Comparison of ENCODE assay signal across 10 mouse cellular contexts in genomic region chr17:12300127-12300675, GRCm38 (mm10). TPM values are rescaled to one million over a fixed set of nuclear protein-coding genes. Genes with fewer than 3 reads are reported as not detected.
DNase-seq lines count a peak whose midpoint lies in the region; ATAC-seq and TF ChIP-seq lines count a peak whose summit lies in the region.
"Had no signal": no experiment of that assay in that cellular context is flagged by ENCODE, and none has a peak within 500 bp of the region (broad histone marks: within the 10 kb centered on the region; RNA-seq: fewer than 3 reads in every experiment).

No protein-coding gene starts in this region.

- H3K27me3 ChIP-seq in hindbrain, embryonic 16.5 days (replicated peaks; ENCODE audit: control insufficient read depth, insufficient read depth, low read length) = no peaks in the 10 kb centered on the region
- no peaks in the 10 kb centered on the region for H3K27me3 ChIP-seq in hindbrain, embryonic 10.5 days (ENCODE audit: insufficient read depth, poor library complexity, severe bottlenecking)
- no peaks in the 10 kb centered on the region for H3K27me3 ChIP-seq in midbrain, embryonic 14.5 days (ENCODE audit: control insufficient read depth, insufficient read depth, low read length)
- no peaks in the 10 kb centered on the region for H3K27me3 ChIP-seq in midbrain, embryonic 13.5 days
- H3K27me3 ChIP-seq in lung, embryonic 15.5 days = no peaks in the 10 kb centered on the region
- no peaks in the 10 kb centered on the region for H3K27me3 ChIP-seq in small intestine, adult 2 months (ENCODE audit: control insufficient read depth, insufficient read depth, low read length)
- H3K27me3 ChIP-seq in embryonic facial prominence, embryonic 10.5 days (replicated peaks; ENCODE audit: low read depth, poor library complexity, severe bottlenecking) = no peaks in the 10 kb centered on the region
- H3K27me3 ChIP-seq: embryonic facial prominence, embryonic 15.5 days had no signal

- TF ChIP-seq CTCF in small intestine, adult 2 months (IDR thresholded peaks at IDR 0.05; ENCODE audit: extremely low read depth, insufficient read length, insufficient replicate concordance, low read depth, low read length) = no peak

- H3K4me3 ChIP-seq in hindbrain, embryonic 16.5 days (ENCODE audit: low read length) = no peak overlapping the region
- H3K4me3 ChIP-seq in hindbrain, embryonic 10.5 days = no peak overlapping the region
- H3K4me3 ChIP-seq in midbrain, embryonic 14.5 days (replicated peaks; ENCODE audit: low read depth, low read length) = no peak overlapping the region
- no peak overlapping the region for H3K4me3 ChIP-seq in midbrain, embryonic 13.5 days (replicated peaks)
- no peak overlapping the region for H3K4me3 ChIP-seq in lung, embryonic 15.5 days
- no peak overlapping the region for H3K4me3 ChIP-seq in small intestine, adult 2 months (ENCODE audit: low read depth, low read length)
- no peak overlapping the region for H3K4me3 ChIP-seq in embryonic facial prominence, embryonic 10.5 days
- H3K4me3 ChIP-seq: embryonic facial prominence, embryonic 15.5 days had no signal

- no peaks in the 10 kb centered on the region for H3K36me3 ChIP-seq in hindbrain, embryonic 16.5 days (ENCODE audit: control insufficient read depth, insufficient read depth, low read length)
- no peaks in the 10 kb centered on the region for H3K36me3 ChIP-seq in hindbrain, embryonic 10.5 days
- no peaks in the 10 kb centered on the region for H3K36me3 ChIP-seq in midbrain, embryonic 14.5 days (ENCODE audit: control insufficient read depth, insufficient read depth, low read length)
- H3K36me3 ChIP-seq in midbrain, embryonic 13.5 days = no peaks in the 10 kb centered on the region
- no peaks in the 10 kb centered on the region for H3K36me3 ChIP-seq in lung, embryonic 15.5 days
- H3K36me3 ChIP-seq in small intestine, adult 2 months (ENCODE audit: control insufficient read depth, insufficient read depth, low read length) = no peaks in the 10 kb centered on the region
- no peaks in the 10 kb centered on the region for H3K36me3 ChIP-seq in embryonic facial prominence, embryonic 10.5 days (replicated peaks)
- H3K36me3 ChIP-seq: embryonic facial prominence, embryonic 15.5 days had no signal

- TF ChIP-seq POLR2A in small intestine, adult 2 months (IDR thresholded peaks at IDR 0.05; ENCODE audit: low read depth, low read length) = no peak

- H3K9ac ChIP-seq in hindbrain, embryonic 16.5 days (ENCODE audit: low read depth, low read length) = no peak overlapping the region
- H3K9ac ChIP-seq in midbrain, embryonic 14.5 days (replicated peaks; ENCODE audit: low read length) = no peak overlapping the region; the same call in 1 of the 2 replicates
- H3K9ac ChIP-seq in midbrain, embryonic 13.5 days (replicated peaks) = no peak overlapping the region
- no peak overlapping the region for H3K9ac ChIP-seq in lung, embryonic 15.5 days
- H3K9ac ChIP-seq: embryonic facial prominence, embryonic 15.5 days; liver, embryonic 14.5 days had no signal

- 0 out of 2 replicates have a peak overlapping the region, but pooled peaks have one; percentile 34 for H3K27ac ChIP-seq in hindbrain, embryonic 16.5 days (ENCODE audit: low read depth, low read length)
- H3K27ac ChIP-seq in hindbrain, embryonic 10.5 days = no peak overlapping the region
- peak overlapping the region; percentile 20; the same call in 1 of the 2 replicates for H3K27ac ChIP-seq in midbrain, embryonic 14.5 days (replicated peaks; ENCODE audit: low read depth, low read length)
- no peak overlapping the region for H3K27ac ChIP-seq in midbrain, embryonic 13.5 days
- peak overlapping the region; percentile 44; the same call in 1 of the 2 replicates for H3K27ac ChIP-seq in lung, embryonic 15.5 days
- H3K27ac ChIP-seq in small intestine, adult 2 months (ENCODE audit: insufficient read depth, low read depth, low read length) = peak overlapping the region; percentile 95
- H3K27ac ChIP-seq in embryonic facial prominence, embryonic 10.5 days (replicated peaks) = no peak overlapping the region
- H3K27ac ChIP-seq: embryonic facial prominence, embryonic 15.5 days; liver, embryonic 14.5 days had no signal

- no peak overlapping the region for H3K4me2 ChIP-seq in hindbrain, embryonic 16.5 days (ENCODE audit: low read length)
- no peak overlapping the region for H3K4me2 ChIP-seq in midbrain, embryonic 14.5 days (ENCODE audit: low read length)
- no peak overlapping the region for H3K4me2 ChIP-seq in midbrain, embryonic 13.5 days (replicated peaks)
- no peak overlapping the region for H3K4me2 ChIP-seq in lung, embryonic 15.5 days
- H3K4me2 ChIP-seq: embryonic facial prominence, embryonic 15.5 days had no signal

- no peak for ATAC-seq in hindbrain, embryonic 16.5 days
- no peak for ATAC-seq in midbrain, embryonic 14.5 days (ENCODE audit: low FRiP score, low TSS enrichment)
- ATAC-seq in midbrain, embryonic 13.5 days = no peak
- peak; percentile 50; the same call in 1 of the 2 replicates for ATAC-seq in lung, embryonic 15.5 days (ENCODE audit: borderline replicate concordance, extremely low read depth, low FRiP score, low TSS enrichment)

- DNase-seq in hindbrain, embryonic 10.5 days (ENCODE audit: low spot score) = no peak
- DNase-seq in midbrain, embryonic 14.5 days = peak; percentile 64
- DNase-seq in embryonic facial prominence, embryonic 10.5 days (ENCODE audit: low spot score) = no peak
- no peak for DNase-seq in ovary, adult 18-20 months (ENCODE audit: low spot score)

- peaks cover 17% of the 10 kb centered on the region for H3K4me1 ChIP-seq in hindbrain, embryonic 16.5 days (ENCODE audit: control insufficient read depth, insufficient read depth, low read depth, low read length)
- peaks cover 19% of the 10 kb centered on the region for H3K4me1 ChIP-seq in hindbrain, embryonic 10.5 days (replicated peaks)
- peaks cover 13% of the 10 kb centered on the region; the same call in 1 of the 2 replicates for H3K4me1 ChIP-seq in midbrain, embryonic 14.5 days (ENCODE audit: control insufficient read depth, insufficient read depth, low read length)
- peaks cover 35% of the 10 kb centered on the region for H3K4me1 ChIP-seq in midbrain, embryonic 13.5 days (replicated peaks)
- peaks cover 38% of the 10 kb centered on the region for H3K4me1 ChIP-seq in lung, embryonic 15.5 days
- H3K4me1 ChIP-seq in small intestine, adult 2 months (ENCODE audit: control insufficient read depth, insufficient read depth, insufficient read length, low read length) = peaks cover 30% of the 10 kb centered on the region
- peaks cover 30% of the 10 kb centered on the region for H3K4me1 ChIP-seq in embryonic facial prominence, embryonic 10.5 days

- no peaks in the 10 kb centered on the region for H3K9me3 ChIP-seq in hindbrain, embryonic 16.5 days (ENCODE audit: control insufficient read depth, low read length)
- no peaks in the 10 kb centered on the region for H3K9me3 ChIP-seq in hindbrain, embryonic 10.5 days
- H3K9me3 ChIP-seq in midbrain, embryonic 14.5 days (ENCODE audit: control insufficient read depth, low read length) = no peaks in the 10 kb centered on the region
- no peaks in the 10 kb centered on the region for H3K9me3 ChIP-seq in midbrain, embryonic 13.5 days
- no peaks in the 10 kb centered on the region for H3K9me3 ChIP-seq in lung, embryonic 15.5 days
- H3K9me3 ChIP-seq in embryonic facial prominence, embryonic 10.5 days = no peaks in the 10 kb centered on the region
- H3K9me3 ChIP-seq: embryonic facial prominence, embryonic 15.5 days had no signal

- 44% methylated on average over 14 of the region's 14 CpGs for WGBS in hindbrain, embryonic 16.5 days
- 87% methylated on average over 14 of the region's 14 CpGs for WGBS in hindbrain, embryonic 10.5 days
- WGBS in midbrain, embryonic 14.5 days = 55% methylated on average over 14 of the region's 14 CpGs
- WGBS in midbrain, embryonic 13.5 days = 66% methylated on average over 14 of the region's 14 CpGs
- WGBS in lung, embryonic 15.5 days = 54% methylated on average over 14 of the region's 14 CpGs
- 37% methylated on average over 14 of the region's 14 CpGs for WGBS in small intestine, adult 2 months
- whole genome bisulfite sequencing in embryonic facial prominence, embryonic 10.5 days = 90% methylated on average over 14 of the region's 14 CpGs

RNA-seq across cellular contexts. Expression of gene Map3k4, which starts 18.4 kb away (rescaled TPM):
- 33.1 and 39.7 TPM in 2 replicates for polyA plus RNA-seq in hindbrain, embryonic 16.5 days (2015; fragmentation: Nextera tagmentation; extraction: Ambion mirVana)
- 46.4 and 47.7 TPM in 2 replicates for polyA plus RNA-seq in hindbrain, embryonic 10.5 days (2016; fragmentation: Nextera tagmentation; extraction: Ambion mirVana)
- polyA plus RNA-seq in midbrain, embryonic 14.5 days (2014; fragmentation: Nextera tagmentation; extraction: Ambion mirVana) = 31.0 and 38.6 TPM in 2 replicates
- polyA plus RNA-seq in midbrain, embryonic 13.5 days (2015; fragmentation: Nextera tagmentation; extraction: Ambion mirVana) = 43.8 and 48.5 TPM in 2 replicates
- polyA plus RNA-seq in lung, embryonic 15.5 days (2015; fragmentation: Nextera tagmentation; extraction: Ambion mirVana) = 44.3 and 46.1 TPM in 2 replicates
- 30.0 and 44.2 TPM in 2 replicates for polyA plus RNA-seq in small intestine, adult 2 months (2012; rRNA removed)
- polyA plus RNA-seq in embryonic facial prominence, embryonic 10.5 days (2016; fragmentation: Nextera tagmentation; extraction: Ambion mirVana) = 49.1 and 51.4 TPM in 2 replicates

Comparison
In these comparisons a context has a peak if more than half of its experiments do, and no peak if none do; other contexts are left out.
1. H3K27ac ChIP-seq: peak in hindbrain, embryonic 16.5 days (single experiment), midbrain, embryonic 14.5 days (single experiment), lung, embryonic 15.5 days (single experiment) and small intestine, adult 2 months (single experiment); none in hindbrain, embryonic 10.5 days (single experiment), midbrain, embryonic 13.5 days (single experiment) and embryonic facial prominence, embryonic 10.5 days (single experiment).